Mouse (Mus musculus): ENCODE data around the gene Atoh7. TPM values are rescaled to one million over a fixed set of nuclear protein-coding genes. Genes with fewer than 3 reads are reported as not detected.

Atoh7 gene
- polyA plus RNA-seq, 1 experiment from 2014 or later, result 0.74 TPM

- Histone ChIP-seq H3K27me3 (replicated peaks) (no peaks in the 10 kb centered on the region), H3K27ac (no peak overlapping the region), H3K36me3 (no peaks in the 10 kb centered on the region), H3K9ac (no peak overlapping the region), H3K4me2 (replicated peaks) (no peak overlapping the region), H3K4me3 (no peak overlapping the region), H3K9me3 (no peaks in the 10 kb centered on the region), H3K4me1 (no peaks in the 10 kb centered on the region)
- no peak for ATAC-seq (ENCODE audit: low FRiP score, low read depth)
- 82% methylated on average over 9 of the region's 9 CpGs for WGBS
These were observed 34.9 kb upstream of the Atoh7 start for GRCm38 (mm10) chr10:63064516-63064915.

GRCm38 (mm10) chr10:63065561-63065960 is 33.9 kb upstream of the Atoh7 start:
- Histone ChIP-seq H3K36me3 (no peaks in the 10 kb centered on the region), H3K4me1 (no peaks in the 10 kb centered on the region), H3K27ac (no peak overlapping the region), H3K4me2 (replicated peaks) (no peak overlapping the region), H3K9ac (no peak overlapping the region), H3K27me3 (replicated peaks) (no peaks in the 10 kb centered on the region), H3K4me3 (no peak overlapping the region), H3K9me3 (no peaks in the 10 kb centered on the region)
- no peak for ATAC-seq (ENCODE audit: low FRiP score, low read depth)
- WGBS, result 65% methylated on average over 8 of the region's 8 CpGs

GRCm38 (mm10) chr10:63065988-63066387 is 33.5 kb upstream of the Atoh7 start:
- WGBS, result 11% methylated on average over 5 of the region's 5 CpGs
- Histone ChIP-seq H3K36me3 (no peaks in the 10 kb centered on the region), H3K27me3 (replicated peaks) (no peaks in the 10 kb centered on the region), H3K4me2 (replicated peaks) (no peak overlapping the region), H3K9ac (no peak overlapping the region), H3K4me3 (no peak overlapping the region), H3K4me1 (no peaks in the 10 kb centered on the region), H3K27ac (no peak overlapping the region), H3K9me3 (no peaks in the 10 kb centered on the region)
- ATAC-seq (ENCODE audit: low FRiP score, low read depth), result peak; percentile 81

- Histone ChIP-seq H3K9ac (no peak overlapping the region), H3K4me1 (peaks cover 11% of the 10 kb centered on the region; the same call in 1 of the 2 replicates), H3K4me2 (replicated peaks) (no peak overlapping the region), H3K27ac (no peak overlapping the region), H3K9me3 (no peaks in the 10 kb centered on the region), H3K4me3 (no peak overlapping the region), H3K27me3 (replicated peaks) (peaks cover 3% of the 10 kb centered on the region; the same call in 1 of the 2 replicates), H3K36me3 (no peaks in the 10 kb centered on the region)
- ATAC-seq (ENCODE audit: low FRiP score, low read depth), result no peak
- 86% methylated on average over 10 of the region's 10 CpGs for WGBS
These were observed 13.1 kb upstream of the Atoh7 start for GRCm38 (mm10) chr10:63086304-63086703.

- no peak for ATAC-seq (ENCODE audit: low FRiP score, low read depth)
- H3K9me3 ChIP-seq, result no peaks in the 10 kb centered on the region
- peaks cover 3% of the 10 kb centered on the region; the same call in 1 of the 2 replicates for H3K27me3 ChIP-seq (replicated peaks)
- peaks cover 11% of the 10 kb centered on the region; the same call in 1 of the 2 replicates for H3K4me1 ChIP-seq
- H3K36me3 ChIP-seq, result no peaks in the 10 kb centered on the region
- H3K4me2 ChIP-seq (replicated peaks), result peak overlapping the region; percentile 56
- 29% methylated on average over 8 of the region's 8 CpGs for WGBS
- H3K4me3 ChIP-seq, result peak overlapping the region; percentile 22; the same call in 1 of the 2 replicates
- H3K9ac ChIP-seq, result 0 out of 2 replicates have a peak overlapping the region, but pooled peaks have one; percentile 26
- H3K27ac ChIP-seq, result no peak overlapping the region
These were observed 10.2 kb upstream of the Atoh7 start for GRCm38 (mm10) chr10:63089103-63089757.

- WGBS, result 6% methylated on average over 26 of the region's 26 CpGs
These were observed 9.5 kb upstream of the Atoh7 start for GRCm38 (mm10) chr10:63089758-63090571.

GRCm38 (mm10) chr10:63091915-63092314 is 7.5 kb upstream of the Atoh7 start:
- Histone ChIP-seq H3K27me3 (replicated peaks) (peaks cover 8% of the 10 kb centered on the region; the same call in 1 of the 2 replicates), H3K27ac (no peak overlapping the region), H3K9ac (no peak overlapping the region), H3K36me3 (no peaks in the 10 kb centered on the region), H3K4me3 (no peak overlapping the region), H3K4me1 (peaks cover 11% of the 10 kb centered on the region; the same call in 1 of the 2 replicates), H3K9me3 (no peaks in the 10 kb centered on the region), H3K4me2 (replicated peaks) (no peak overlapping the region)
- 74% methylated on average over 7 of the region's 7 CpGs for WGBS
- no peak for ATAC-seq (ENCODE audit: low FRiP score, low read depth)

More at GRCm38 (mm10) chr10:63089758-63090571, 9.5 kb upstream of the Atoh7 start:
- Histone ChIP-seq H3K4me3 (peak overlapping the region; percentile 22), H3K4me2 (replicated peaks) (peak overlapping the region; percentile 56), H3K27me3 (replicated peaks) (peaks cover 3% of the 10 kb centered on the region; the same call in 1 of the 2 replicates), H3K36me3 (no peaks in the 10 kb centered on the region), H3K27ac (no peak overlapping the region), H3K9me3 (no peaks in the 10 kb centered on the region), H3K9ac (peak overlapping the region; percentile 26; the same call in 1 of the 2 replicates), H3K4me1 (peaks cover 11% of the 10 kb centered on the region; the same call in 1 of the 2 replicates)
- ATAC-seq (ENCODE audit: low FRiP score, low read depth), result no peak

- Histone ChIP-seq H3K4me2 (replicated peaks) (no peak overlapping the region), H3K36me3 (no peaks in the 10 kb centered on the region), H3K27me3 (replicated peaks) (peaks cover 8% of the 10 kb centered on the region; the same call in 1 of the 2 replicates), H3K4me1 (peaks cover 11% of the 10 kb centered on the region; the same call in 1 of the 2 replicates), H3K4me3 (no peak overlapping the region), H3K27ac (no peak overlapping the region), H3K9ac (no peak overlapping the region), H3K9me3 (no peaks in the 10 kb centered on the region)
- no peak for ATAC-seq (ENCODE audit: low FRiP score, low read depth)
- WGBS, result 68% methylated on average over 9 of the region's 10 CpGs
These were observed 6.6 kb upstream of the Atoh7 start for GRCm38 (mm10) chr10:63092616-63093550.

GRCm38 (mm10) chr10:63096757-63097156 is 2.7 kb upstream of the Atoh7 start:
- no peaks in the 10 kb centered on the region for H3K36me3 ChIP-seq
- H3K4me2 ChIP-seq (replicated peaks), result no peak overlapping the region
- no peak overlapping the region for H3K4me3 ChIP-seq
- WGBS, result 63% methylated on average over 2 of the region's 2 CpGs
- ATAC-seq (ENCODE audit: low FRiP score, low read depth), result no peak
- peaks cover 4% of the 10 kb centered on the region; the same call in 1 of the 2 replicates for H3K4me1 ChIP-seq
- H3K27me3 ChIP-seq (replicated peaks), result peaks cover 12% of the 10 kb centered on the region
- no peak overlapping the region for H3K9ac ChIP-seq
- no peaks in the 10 kb centered on the region for H3K9me3 ChIP-seq
- no peak overlapping the region for H3K27ac ChIP-seq

- 55% methylated on average over 12 of the region's 12 CpGs for WGBS
- no peak overlapping the region for H3K4me2 ChIP-seq (replicated peaks)
- H3K4me3 ChIP-seq, result no peak overlapping the region
- peaks cover 4% of the 10 kb centered on the region; the same call in 1 of the 2 replicates for H3K4me1 ChIP-seq
- H3K9me3 ChIP-seq, result no peaks in the 10 kb centered on the region
- H3K9ac ChIP-seq, result no peak overlapping the region
- ATAC-seq (ENCODE audit: low FRiP score, low read depth), result no peak
- H3K27ac ChIP-seq, result no peak overlapping the region
- H3K36me3 ChIP-seq, result no peaks in the 10 kb centered on the region
- H3K27me3 ChIP-seq (replicated peaks), result peaks cover 12% of the 10 kb centered on the region
These were observed 1.3 kb upstream of the Atoh7 start for GRCm38 (mm10) chr10:63098191-63098590.

GRCm38 (mm10) chr10:63099941-63100562 is 601 bp downstream of the Atoh7 start:
- peaks cover 4% of the 10 kb centered on the region; the same call in 1 of the 2 replicates for H3K4me1 ChIP-seq
- peak overlapping the region; percentile 69 for H3K9ac ChIP-seq
- H3K9me3 ChIP-seq, result no peaks in the 10 kb centered on the region
- peaks cover 12% of the 10 kb centered on the region for H3K27me3 ChIP-seq (replicated peaks)
- no peak overlapping the region for H3K27ac ChIP-seq
- H3K4me2 ChIP-seq (replicated peaks), result peak overlapping the region; percentile 80
- ATAC-seq (ENCODE audit: low FRiP score, low read depth), result peak; percentile 80
- WGBS, result under 1% methylated on average over 62 of the region's 62 CpGs
- H3K4me3 ChIP-seq, result peak overlapping the region; percentile 57
- no peaks in the 10 kb centered on the region for H3K36me3 ChIP-seq
